Mouse (Mus musculus): Measurements from ENCODE around the gene Parvg. TPM values are rescaled to one million over a fixed set of nuclear protein-coding genes. Genes with fewer than 3 reads are reported as not detected.
A peak's percentile ranks its signal among the peaks of the same experiment; 100 is the strongest.
"Not testable (repeated sequence)": the region's sequence is repeated elsewhere in the genome, so short reads cannot be mapped to it uniquely, and the experiment has no call there.

Gene Parvg
- polyA plus RNA-seq, 1 experiment from 2014 or later = 0.44 TPM

DNA sequence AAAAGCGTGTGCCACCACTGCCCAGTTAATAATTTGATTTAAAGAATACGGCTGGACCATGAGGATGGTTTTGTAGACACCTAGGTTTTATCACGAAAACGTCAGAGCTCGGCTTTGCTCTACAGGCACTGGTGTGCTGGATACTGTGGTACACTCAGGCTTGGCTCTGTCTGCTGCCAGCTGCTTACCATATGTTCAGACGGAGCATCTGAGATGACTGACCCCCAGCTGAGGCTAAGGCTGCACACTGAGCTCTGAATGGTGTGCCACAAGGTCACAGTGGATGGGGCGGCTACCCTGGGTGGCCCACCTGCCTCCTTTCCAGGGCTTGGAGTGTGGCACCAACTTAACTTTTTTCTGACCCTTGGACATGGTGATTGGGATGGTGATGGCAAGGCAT is 38.4 kb upstream of the Parvg start:
- Histone ChIP-seq H3K36me3 (replicated peaks; ENCODE audit: control insufficient read depth, insufficient read depth) (no peaks in the 10 kb centered on the region), H3K9me3 (ENCODE audit: control insufficient read depth, low read length) (no peaks in the 10 kb centered on the region), H3K27me3 (ENCODE audit: control insufficient read depth, insufficient read depth, low read length) (no peaks in the 10 kb centered on the region), H3K4me2 (replicated peaks) (no peak overlapping the region), H3K4me3 (replicated peaks; ENCODE audit: low read length) (no peak overlapping the region), H3K27ac (no peak overlapping the region), H3K9ac (no peak overlapping the region), H3K4me1 (replicated peaks; ENCODE audit: control insufficient read depth, insufficient read depth, low read length) (no peaks in the 10 kb centered on the region)
- 77% methylated on average over 7 of the region's 7 CpGs for WGBS
- DNase-seq (ENCODE audit: low spot score) (no peak), ATAC-seq (ENCODE audit: low FRiP score) (no peak)

DNA sequence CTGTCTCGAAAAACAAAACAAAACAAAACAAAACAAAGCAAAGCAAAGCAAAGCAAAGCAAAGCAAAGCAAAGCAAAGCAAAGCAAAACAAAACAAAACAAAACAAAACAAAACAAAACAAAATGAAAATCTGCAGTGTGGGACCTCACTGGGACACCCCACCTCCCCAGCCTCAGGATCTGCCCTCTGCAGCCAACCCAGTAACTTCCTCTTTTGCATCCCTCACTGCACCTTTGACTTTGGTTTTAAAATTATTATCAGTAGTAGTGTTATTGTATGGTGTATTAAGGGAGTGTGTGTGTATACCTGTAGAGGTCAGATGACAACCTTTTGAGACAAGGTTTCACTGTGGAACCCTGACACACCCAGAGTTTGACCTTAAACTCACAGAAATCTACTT is 34.9 kb upstream of the Parvg start:
- not testable (repeated sequence) for H3K4me1 ChIP-seq (replicated peaks; ENCODE audit: control insufficient read depth, insufficient read depth, low read length); H3K9me3 ChIP-seq (ENCODE audit: control insufficient read depth, low read length); H3K9ac ChIP-seq; DNase-seq (ENCODE audit: low spot score); H3K4me2 ChIP-seq (replicated peaks); H3K27ac ChIP-seq; H3K36me3 ChIP-seq (replicated peaks; ENCODE audit: control insufficient read depth, insufficient read depth); ATAC-seq (ENCODE audit: low FRiP score); H3K4me3 ChIP-seq (replicated peaks; ENCODE audit: low read length); H3K27me3 ChIP-seq (ENCODE audit: control insufficient read depth, insufficient read depth, low read length)
- 85% methylated on average over 1 of the region's 1 CpGs for WGBS

DNA sequence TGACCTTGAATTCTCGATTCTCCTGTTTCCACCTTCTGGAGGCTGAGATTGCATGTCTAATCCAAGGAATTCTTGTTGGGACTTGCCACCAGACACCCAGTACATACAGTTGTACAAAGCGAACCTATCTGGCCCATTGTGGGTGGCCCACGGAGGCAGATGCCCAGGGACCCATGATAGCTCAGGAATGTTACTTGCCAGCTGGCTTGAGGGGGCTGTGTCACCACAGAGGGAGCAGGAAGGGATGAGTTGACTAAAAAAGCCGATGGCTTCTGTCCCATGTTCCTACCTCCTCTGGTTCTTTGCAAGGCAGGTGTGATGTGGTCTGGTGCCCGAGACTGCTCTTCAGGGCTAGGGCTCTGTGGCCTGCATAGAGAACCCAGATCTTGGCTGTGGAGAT is 32.7 kb upstream of the Parvg start:
- Histone ChIP-seq H3K27ac (no peak overlapping the region), H3K4me2 (replicated peaks) (no peak overlapping the region), H3K27me3 (ENCODE audit: control insufficient read depth, insufficient read depth, low read length) (no peaks in the 10 kb centered on the region), H3K9me3 (ENCODE audit: control insufficient read depth, low read length) (no peaks in the 10 kb centered on the region), H3K4me1 (replicated peaks; ENCODE audit: control insufficient read depth, insufficient read depth, low read length) (no peaks in the 10 kb centered on the region), H3K9ac (no peak overlapping the region), H3K36me3 (replicated peaks; ENCODE audit: control insufficient read depth, insufficient read depth) (no peaks in the 10 kb centered on the region), H3K4me3 (replicated peaks; ENCODE audit: low read length) (no peak overlapping the region)
- DNase-seq (ENCODE audit: low spot score) (no peak), ATAC-seq (ENCODE audit: low FRiP score) (no peak)
- 93% methylated on average over 5 of the region's 5 CpGs for WGBS

DNA sequence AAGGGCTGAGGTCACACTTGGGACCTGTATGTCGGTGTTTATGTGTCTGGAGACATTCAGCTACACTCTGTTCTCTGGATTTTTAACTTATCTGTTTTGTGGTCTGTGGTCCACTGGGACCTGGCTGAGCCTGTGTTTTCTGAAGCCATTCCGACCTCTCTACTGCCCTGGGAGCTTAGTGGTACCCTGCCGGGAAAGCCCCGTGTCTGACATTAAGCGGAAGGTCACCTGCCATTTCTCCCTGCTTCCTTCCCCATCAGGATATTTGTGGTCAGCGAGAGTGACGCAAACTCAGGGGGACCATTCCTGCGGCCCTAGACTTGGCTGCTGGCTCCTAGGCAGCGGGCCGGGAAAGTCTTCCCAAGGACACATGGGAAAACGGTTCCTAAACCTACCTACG is 30.2 kb upstream of the Parvg start:
- Histone ChIP-seq H3K9me3 (ENCODE audit: control insufficient read depth, low read length) (no peaks in the 10 kb centered on the region), H3K4me2 (replicated peaks) (no peak overlapping the region), H3K27me3 (ENCODE audit: control insufficient read depth, insufficient read depth, low read length) (no peaks in the 10 kb centered on the region), H3K4me1 (replicated peaks; ENCODE audit: control insufficient read depth, insufficient read depth, low read length) (peaks cover 6% of the 10 kb centered on the region), H3K4me3 (replicated peaks; ENCODE audit: low read length) (no peak overlapping the region), H3K9ac (no peak overlapping the region), H3K27ac (no peak overlapping the region), H3K36me3 (replicated peaks; ENCODE audit: control insufficient read depth, insufficient read depth) (no peaks in the 10 kb centered on the region)
- DNase-seq (ENCODE audit: low spot score) = no peak
- no peak for ATAC-seq (ENCODE audit: low FRiP score)
- WGBS = 76% methylated on average over 12 of the region's 12 CpGs

DNA sequence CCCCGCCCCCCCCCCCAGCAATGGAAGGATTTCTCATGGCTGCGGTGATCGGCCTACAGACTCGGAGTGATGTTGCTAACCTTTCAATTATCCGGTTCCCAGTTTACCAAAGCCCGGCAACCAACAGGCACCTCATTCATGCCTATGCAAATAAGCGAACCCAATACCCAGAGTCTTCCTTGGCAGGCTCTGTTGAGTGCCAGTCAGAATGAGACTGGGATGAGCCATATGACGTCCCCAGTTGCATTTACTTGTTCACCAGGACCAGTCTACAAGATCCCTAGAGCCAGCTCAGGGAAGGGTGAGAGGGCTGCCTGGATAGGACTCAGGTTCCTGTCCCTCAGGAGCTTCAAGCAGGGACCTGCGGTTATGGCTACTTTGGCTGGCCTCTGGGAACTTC is 29.4 kb upstream of the Parvg start:
- ATAC-seq (ENCODE audit: low FRiP score) (no peak), DNase-seq (ENCODE audit: low spot score) (no peak)
- Histone ChIP-seq H3K27me3 (ENCODE audit: control insufficient read depth, insufficient read depth, low read length) (no peaks in the 10 kb centered on the region), H3K9ac (no peak overlapping the region), H3K4me2 (replicated peaks) (no peak overlapping the region), H3K36me3 (replicated peaks; ENCODE audit: control insufficient read depth, insufficient read depth) (no peaks in the 10 kb centered on the region), H3K4me1 (replicated peaks; ENCODE audit: control insufficient read depth, insufficient read depth, low read length) (peaks cover 14% of the 10 kb centered on the region), H3K4me3 (replicated peaks; ENCODE audit: low read length) (no peak overlapping the region), H3K9me3 (ENCODE audit: control insufficient read depth, low read length) (no peaks in the 10 kb centered on the region), H3K27ac (no peak overlapping the region)
- 54% methylated on average over 9 of the region's 9 CpGs for WGBS

DNA sequence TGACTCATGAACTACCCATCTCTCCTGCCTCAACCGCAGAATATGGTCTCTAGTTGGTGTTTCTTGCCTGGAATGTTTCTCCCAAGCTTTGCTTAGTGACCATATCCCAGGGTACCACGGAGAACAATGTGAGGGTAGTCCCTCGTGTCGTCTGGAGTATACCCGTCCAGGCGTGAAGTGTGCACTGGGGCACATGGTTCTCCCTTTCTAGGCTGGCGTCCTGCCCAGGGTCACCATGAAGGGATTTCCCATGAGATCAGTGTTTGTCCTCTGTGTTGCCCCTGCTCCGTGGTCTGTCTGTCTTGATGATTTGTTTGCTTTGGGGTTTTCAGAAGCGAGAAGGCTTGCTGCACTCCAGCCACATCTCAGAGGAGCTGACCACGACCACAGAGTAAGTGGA is 28.6 kb upstream of the Parvg start:
- no peak for ATAC-seq (ENCODE audit: low FRiP score)
- no peak overlapping the region for H3K4me2 ChIP-seq (replicated peaks)
- 70% methylated on average over 10 of the region's 10 CpGs for WGBS
- peaks cover 23% of the 10 kb centered on the region for H3K4me1 ChIP-seq (replicated peaks; ENCODE audit: control insufficient read depth, insufficient read depth, low read length)
- no peaks in the 10 kb centered on the region for H3K9me3 ChIP-seq (ENCODE audit: control insufficient read depth, low read length)
- no peak overlapping the region for H3K9ac ChIP-seq
- H3K27ac ChIP-seq = no peak overlapping the region
- no peak overlapping the region for H3K4me3 ChIP-seq (replicated peaks; ENCODE audit: low read length)
- no peak for DNase-seq (ENCODE audit: low spot score)
- no peaks in the 10 kb centered on the region for H3K27me3 ChIP-seq (ENCODE audit: control insufficient read depth, insufficient read depth, low read length)
- no peaks in the 10 kb centered on the region for H3K36me3 ChIP-seq (replicated peaks; ENCODE audit: control insufficient read depth, insufficient read depth)

DNA sequence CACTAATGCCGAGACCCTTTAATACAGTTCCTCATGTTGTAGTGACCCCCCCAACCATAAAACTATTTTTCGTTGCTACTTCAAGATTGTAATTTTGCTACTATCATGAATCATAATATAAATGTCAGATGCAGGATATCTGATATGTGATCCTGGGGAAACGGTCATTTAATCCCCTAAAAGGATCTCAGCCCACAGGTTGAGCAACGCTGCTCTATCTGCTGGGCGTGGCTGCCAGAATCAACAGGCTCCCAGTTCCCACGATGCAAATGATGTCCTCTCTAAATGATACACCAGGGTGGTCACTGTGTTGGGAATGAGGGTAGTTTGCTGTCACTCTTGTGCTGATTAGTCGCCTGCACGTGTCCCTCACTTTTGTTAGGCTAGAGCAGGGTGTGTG is 26.4 kb upstream of the Parvg start:
- H3K27me3 ChIP-seq (ENCODE audit: control insufficient read depth, insufficient read depth, low read length) = no peaks in the 10 kb centered on the region
- no peak for ATAC-seq (ENCODE audit: low FRiP score)
- WGBS = 62% methylated on average over 8 of the region's 8 CpGs
- no peak overlapping the region for H3K4me2 ChIP-seq (replicated peaks)
- H3K27ac ChIP-seq = no peak overlapping the region
- no peak overlapping the region for H3K9ac ChIP-seq
- no peak for DNase-seq (ENCODE audit: low spot score)
- H3K9me3 ChIP-seq (ENCODE audit: control insufficient read depth, low read length) = no peaks in the 10 kb centered on the region
- peaks cover 45% of the 10 kb centered on the region for H3K4me1 ChIP-seq (replicated peaks; ENCODE audit: control insufficient read depth, insufficient read depth, low read length)
- H3K4me3 ChIP-seq (replicated peaks; ENCODE audit: low read length) = no peak overlapping the region
- no peaks in the 10 kb centered on the region for H3K36me3 ChIP-seq (replicated peaks; ENCODE audit: control insufficient read depth, insufficient read depth)

DNA sequence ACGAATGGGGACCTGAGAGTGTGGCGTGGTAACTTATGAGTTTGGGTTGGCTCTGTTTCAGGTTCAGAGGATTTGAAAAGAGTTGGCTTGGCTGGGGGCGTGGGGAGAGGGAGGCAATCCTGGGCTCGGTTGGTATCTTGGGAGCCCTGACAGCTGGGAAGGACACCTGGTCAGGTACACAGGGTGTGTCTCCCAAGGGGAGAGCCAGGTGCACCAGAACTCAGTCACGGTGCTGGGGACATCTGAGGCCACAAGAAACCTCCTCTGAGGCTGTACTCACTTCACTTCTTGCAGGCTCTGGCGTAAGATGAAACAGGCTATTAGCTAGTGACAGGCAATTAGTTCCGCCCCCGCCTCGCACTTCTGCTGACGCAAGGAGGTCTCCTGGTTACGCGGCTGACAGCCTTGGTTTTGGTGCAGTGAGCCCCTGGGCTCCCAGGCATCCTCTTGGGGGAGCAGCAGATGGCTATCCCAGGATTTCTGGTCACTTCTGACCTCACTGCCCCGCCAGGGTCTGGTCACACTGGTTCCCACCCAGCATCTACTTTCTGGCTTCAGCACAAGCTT is 24.9 kb upstream of the Parvg start:
- H3K9ac ChIP-seq = no peak overlapping the region

GRCm38 (mm10) chr15:84299662-84300333 is 24.0 kb upstream of the Parvg start:
- no peaks in the 10 kb centered on the region for H3K36me3 ChIP-seq (replicated peaks; ENCODE audit: control insufficient read depth, insufficient read depth)
- H3K27ac ChIP-seq = peak overlapping the region; percentile 58
- no peaks in the 10 kb centered on the region for H3K27me3 ChIP-seq (ENCODE audit: control insufficient read depth, insufficient read depth, low read length)
- peak overlapping the region; percentile 21 for H3K4me2 ChIP-seq (replicated peaks)
- no peak overlapping the region for H3K9ac ChIP-seq
- no peaks in the 10 kb centered on the region for H3K9me3 ChIP-seq (ENCODE audit: control insufficient read depth, low read length)
- ATAC-seq (ENCODE audit: low FRiP score) (peak; percentile 64), DNase-seq (ENCODE audit: low spot score) (peak; percentile 76)
- peaks cover 60% of the 10 kb centered on the region for H3K4me1 ChIP-seq (replicated peaks; ENCODE audit: control insufficient read depth, insufficient read depth, low read length)
- no peak overlapping the region for H3K4me3 ChIP-seq (replicated peaks; ENCODE audit: low read length)
- WGBS = 11% methylated on average over 9 of the region's 9 CpGs

More for the DNA sequence above, 24.9 kb upstream of the Parvg start:
- no peaks in the 10 kb centered on the region for H3K36me3 ChIP-seq (replicated peaks; ENCODE audit: control insufficient read depth, insufficient read depth)
- H3K9me3 ChIP-seq (ENCODE audit: control insufficient read depth, low read length) = no peaks in the 10 kb centered on the region
- no peaks in the 10 kb centered on the region for H3K27me3 ChIP-seq (ENCODE audit: control insufficient read depth, insufficient read depth, low read length)
- H3K27ac ChIP-seq = peak overlapping the region; percentile 58
- peak; percentile 75 for DNase-seq (ENCODE audit: low spot score)
- peaks cover 57% of the 10 kb centered on the region for H3K4me1 ChIP-seq (replicated peaks; ENCODE audit: control insufficient read depth, insufficient read depth, low read length)
- 10% methylated on average over 13 of the region's 13 CpGs for WGBS
- no peak overlapping the region; the same call in 1 of the 2 replicates for H3K4me2 ChIP-seq (replicated peaks)
- no peak overlapping the region for H3K4me3 ChIP-seq (replicated peaks; ENCODE audit: low read length)
- no peak for ATAC-seq (ENCODE audit: low FRiP score)

Measured in hindbrain, embryonic 14.5 days (tissue).